Mouse (Mus musculus) brain, embryonic 14.5 days (tissue): ENCODE data around the gene Gm49486.

Experiments used
- CTCF ChIP-seq: fragments of 200-500 bp; IDR thresholded peaks from 2 replicates; pipeline ENCODE4 v1.5.1; 2012; ENCODE audit warnings: inconsistent platforms, mild to moderate bottlenecking, moderate library complexity, borderline replicate concordance; ENCODE audit not compliant: insufficient read depth, insufficient read length; ENCODE audit errors: extremely low read depth
- POLR2A ChIP-seq: fragments of 200-500 bp; IDR thresholded peaks from 2 replicates; pipeline ENCODE4 v1.6.1; 2012; ENCODE audit warnings: mild to moderate bottlenecking, inconsistent platforms, borderline replicate concordance; ENCODE audit not compliant: poor library complexity, insufficient read depth, insufficient read length, severe bottlenecking; ENCODE audit errors: extremely low read depth

GRCm38 (mm10) chr15:79252580-79252979, 23.4 kb downstream of the Gm49486 start:
- no peak for TF ChIP-seq CTCF
- no peak for TF ChIP-seq POLR2A
